Mouse (Mus musculus) urinary bladder, postnatal 10 days (tissue): ENCODE data around the gene Esrra.
"Not testable (repeated sequence)": the region's sequence is repeated elsewhere in the genome, so short reads cannot be mapped to it uniquely, and the experiment has no call there.

Experiments used
- DNase-seq: peaks from one replicate; pipeline ENCODE4 v3.0.0; 2022; ENCODE audit warnings: low spot score

Gene Esrra

GRCm38 (mm10) chr19:6919876-6920740 is 1.5 kb downstream of the Esrra start:
- DNase-seq, result no peak

GRCm38 (mm10) chr19:6919431-6919830 is 2.2 kb downstream of the Esrra start:
- DNase-seq, result no peak

- DNase-seq, result no peak
Observed at GRCm38 (mm10) chr19:6918321-6918720, 3.3 kb downstream of the Esrra start.

GRCm38 (mm10) chr19:6916496-6916895 is 5.1 kb downstream of the Esrra start:
- DNase-seq, result no peak

GRCm38 (mm10) chr19:6915276-6915675 is 6.3 kb downstream of the Esrra start:
- no peak for DNase-seq

GRCm38 (mm10) chr19:6914540-6914939 is 7.1 kb downstream of the Esrra start:
- no peak for DNase-seq

- no peak for DNase-seq
Observed at GRCm38 (mm10) chr19:6913991-6914390, 7.6 kb downstream of the Esrra start.

- no peak for DNase-seq
Observed at GRCm38 (mm10) chr19:6913036-6913435, 8.6 kb downstream of the Esrra start.

GRCm38 (mm10) chr19:6912205-6912970 is 9.2 kb downstream of the Esrra start:
- no peak for DNase-seq

GRCm38 (mm10) chr19:6911101-6912074 is 10.2 kb downstream of the Esrra start:
- DNase-seq, result no peak

- DNase-seq, result not testable (repeated sequence)
Observed at GRCm38 (mm10) chr19:6910306-6910705, 11.3 kb downstream of the Esrra start.

GRCm38 (mm10) chr19:6909507-6910289 is 11.9 kb downstream of the Esrra start, which contains the start of the genes Trmt112 and Prdx5:
TSS of gene Trmt112 (plus strand) at chr19:6909698.
TSS of gene Prdx5 (minus strand) at chr19:6910106.
- peak; percentile 66 for DNase-seq

- DNase-seq, result no peak
Observed at GRCm38 (mm10) chr19:6909021-6909420, 12.6 kb downstream of the Esrra start.

- no peak for DNase-seq
Observed at GRCm38 (mm10) chr19:6907811-6908540, 13.6 kb downstream of the Esrra start.

- no peak for DNase-seq
Observed at GRCm38 (mm10) chr19:6907094-6907493, 14.5 kb downstream of the Esrra start.

GRCm38 (mm10) chr19:6906199-6906598 is 15.4 kb downstream of the Esrra start:
- DNase-seq, result no peak

GRCm38 (mm10) chr19:6905498-6906159 is 16.0 kb downstream of the Esrra start:
- no peak for DNase-seq

- DNase-seq, result no peak
Observed at GRCm38 (mm10) chr19:6904846-6905245, 16.8 kb downstream of the Esrra start.

- DNase-seq, result no peak
Observed at GRCm38 (mm10) chr19:6903031-6903430, 18.6 kb downstream of the Esrra start.

- DNase-seq, result no peak
Observed at GRCm38 (mm10) chr19:6899641-6900040, 22.0 kb downstream of the Esrra start.
